Mouse (Mus musculus) G1E (cell line): ENCODE measurements around the gene Dscam. TPM values are rescaled to one million over a fixed set of nuclear protein-coding genes. Genes with fewer than 3 reads are reported as not detected.

Experiments used
- ATAC-seq: 2 replicates; pipeline ENCODE4 v1.8.0; 2016; ENCODE audit warnings: mild to moderate bottlenecking; ENCODE audit not compliant: insufficient number of reproducible peaks, poor library complexity, low FRiP score, severe bottlenecking; ENCODE audit errors: extremely low read depth
- DNase-seq: peaks from one replicate; pipeline ENCODE4 v3.0.0; 2012; ENCODE audit warnings: low spot score
- H3K27me3 ChIP-seq: 2 replicates; pipeline ENCODE4 v1.6.1; 2012; ENCODE audit warnings: mild to moderate bottlenecking, low read length, inconsistent platforms; ENCODE audit not compliant: insufficient read depth
- H3K36me3 ChIP-seq: replicated peaks from 2 replicates; pipeline ENCODE3; 2012; ENCODE audit warnings: mild to moderate bottlenecking, inconsistent platforms
- H3K4me1 ChIP-seq: 2 replicates; pipeline ENCODE4 v1.6.1; 2012; ENCODE audit warnings: low read depth, low read length, inconsistent platforms, mixed read lengths; ENCODE audit not compliant: insufficient read depth
- H3K4me3 ChIP-seq: 2 replicates; pipeline ENCODE4 v1.5.1; 2012; ENCODE audit warnings: low read depth, mild to moderate bottlenecking, inconsistent platforms, low read length, moderate library complexity, mixed read lengths
- H3K9me3 ChIP-seq: replicated peaks from 2 replicates; pipeline ENCODE4 v1.6.1; 2012; ENCODE audit warnings: inconsistent platforms
- CTCF ChIP-seq: IDR thresholded peaks from 2 replicates; pipeline ENCODE4 v1.5.1; 2012; ENCODE audit warnings: low read depth, low read length, inconsistent platforms, mixed read lengths
- GATA1 ChIP-seq: IDR thresholded peaks from 2 replicates; pipeline ENCODE4 v1.6.1; 2012; ENCODE audit warnings: borderline replicate concordance, low read length, inconsistent platforms, mixed read lengths
- GATA2 ChIP-seq: IDR thresholded peaks from 2 replicates; pipeline ENCODE4 v1.6.1; 2012; ENCODE audit warnings: low read depth, low read length, inconsistent platforms, borderline replicate concordance
- POLR2AphosphoS5 ChIP-seq: IDR thresholded peaks from 2 replicates; pipeline ENCODE4 v1.6.1; 2012; ENCODE audit warnings: low read depth, low read length, inconsistent platforms; ENCODE audit not compliant: insufficient replicate concordance
- TAL1 ChIP-seq: conservative IDR thresholded peaks from 2 replicates; pipeline ENCODE4 v1.6.1; 2012; ENCODE audit warnings: low read depth, low read length, inconsistent platforms, mixed read lengths
- polyA plus RNA-seq: library from polyadenylated mRNA; stranded (reverse); fragments of >175 nt; gene quantifications from 2 replicates; pipeline ENCODE4 v1.2.3, GENCODE M21; 2012
- total RNA-seq, 2 experiments: library from RNA; stranded (forward) in 1 of 2; stranded (reverse) in 1 of 2; fragments of 200-1000 nt in 1 of 2; fragments of >200 nt in 1 of 2; fragmentation: Nextera tagmentation in 1 of 2; gene quantifications; 2 replicates each; pipeline ENCODE4 v1.2.3; 2014 to 2017

Gene Dscam
- total and polyA plus RNA-seq, 3 experiments, result under 0.01 TPM; not detected in 2

DNA sequence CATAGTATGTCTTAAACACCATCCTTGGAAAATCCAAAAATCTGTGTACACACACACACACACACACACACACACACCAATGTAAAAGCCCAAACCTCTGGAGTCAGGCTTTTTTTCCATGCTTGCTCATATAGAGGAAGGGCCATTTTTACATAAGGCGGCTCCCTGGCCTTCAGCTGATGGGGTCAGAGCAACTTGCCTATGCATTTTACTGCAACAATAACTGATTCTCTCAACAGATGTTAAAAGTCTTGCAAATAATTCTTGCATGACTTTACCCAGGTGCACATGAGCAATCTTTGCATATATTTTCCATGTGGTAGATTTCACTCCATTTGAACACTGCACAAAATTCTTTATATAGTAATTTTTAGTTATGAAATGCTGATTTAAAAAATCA is 2.5 kb downstream of the Dscam start:
- H3K4me3 ChIP-seq, result no peak overlapping the region
- peaks cover 22% of the 10 kb centered on the region for H3K9me3 ChIP-seq
- H3K36me3 ChIP-seq, result no peaks in the 10 kb centered on the region
- TF ChIP-seq GATA1 (no peak), TAL1 (no peak), GATA2 (no peak), POLR2AphosphoS5 (no peak), CTCF (no peak)
- no peaks in the 10 kb centered on the region; the same call in 1 of the 2 replicates for H3K27me3 ChIP-seq
- ATAC-seq (no peak), DNase-seq (no peak)
- H3K4me1 ChIP-seq, result no peaks in the 10 kb centered on the region

DNA sequence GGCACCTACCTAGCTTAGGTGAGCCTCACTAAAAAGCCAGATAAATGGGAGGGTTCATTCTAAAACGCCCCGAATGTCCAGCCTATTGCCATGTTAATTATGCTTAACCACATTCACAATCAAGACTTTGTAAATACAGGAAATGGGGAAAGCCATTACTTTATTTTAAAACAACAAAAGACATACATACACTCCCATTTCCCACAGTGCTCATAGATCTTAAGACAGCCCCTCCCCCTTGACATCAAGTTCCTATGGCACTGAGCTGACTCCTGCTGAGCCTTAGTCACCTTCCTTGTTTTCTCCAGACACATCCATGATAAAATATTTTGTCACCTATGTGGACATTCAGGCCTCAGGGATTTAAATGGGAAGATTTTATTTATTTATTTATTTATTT is 4.4 kb downstream of the Dscam start:
- no peaks in the 10 kb centered on the region for H3K36me3 ChIP-seq
- H3K9me3 ChIP-seq, result peaks cover 18% of the 10 kb centered on the region
- H3K4me1 ChIP-seq, result no peaks in the 10 kb centered on the region
- no peak overlapping the region for H3K4me3 ChIP-seq
- no peaks in the 10 kb centered on the region; the same call in 1 of the 2 replicates for H3K27me3 ChIP-seq
- TF ChIP-seq CTCF, result no peak
- TF ChIP-seq TAL1, result no peak
- no peak for TF ChIP-seq GATA1
- TF ChIP-seq GATA2, result no peak
- no peak for TF ChIP-seq POLR2AphosphoS5
- DNase-seq (no peak), ATAC-seq (no peak)

GRCm38 (mm10) chr16:97165444-97166121 is 5.0 kb downstream of the Dscam start:
- Histone ChIP-seq H3K4me1 (no peaks in the 10 kb centered on the region), H3K9me3 (peaks cover 13% of the 10 kb centered on the region), H3K4me3 (no peak overlapping the region), H3K27me3 (no peaks in the 10 kb centered on the region; the same call in 1 of the 2 replicates), H3K36me3 (no peaks in the 10 kb centered on the region)
- DNase-seq, result no peak
- ATAC-seq, result no peak
- TF ChIP-seq GATA1 (no peak), GATA2 (no peak), CTCF (no peak)

- TF ChIP-seq CTCF (no peak), GATA1 (no peak), POLR2AphosphoS5 (no peak), TAL1 (no peak), GATA2 (no peak)
- Histone ChIP-seq H3K4me1 (no peaks in the 10 kb centered on the region), H3K4me3 (no peak overlapping the region), H3K27me3 (no peaks in the 10 kb centered on the region), H3K36me3 (no peaks in the 10 kb centered on the region), H3K9me3 (0 out of 2 replicates have a peak, but pooled peaks cover 2% of the 10 kb centered on the region)
- ATAC-seq (no peak), DNase-seq (no peak)
Observed at GRCm38 (mm10) chr16:97158279-97158678, 12.3 kb downstream of the Dscam start.

DNA sequence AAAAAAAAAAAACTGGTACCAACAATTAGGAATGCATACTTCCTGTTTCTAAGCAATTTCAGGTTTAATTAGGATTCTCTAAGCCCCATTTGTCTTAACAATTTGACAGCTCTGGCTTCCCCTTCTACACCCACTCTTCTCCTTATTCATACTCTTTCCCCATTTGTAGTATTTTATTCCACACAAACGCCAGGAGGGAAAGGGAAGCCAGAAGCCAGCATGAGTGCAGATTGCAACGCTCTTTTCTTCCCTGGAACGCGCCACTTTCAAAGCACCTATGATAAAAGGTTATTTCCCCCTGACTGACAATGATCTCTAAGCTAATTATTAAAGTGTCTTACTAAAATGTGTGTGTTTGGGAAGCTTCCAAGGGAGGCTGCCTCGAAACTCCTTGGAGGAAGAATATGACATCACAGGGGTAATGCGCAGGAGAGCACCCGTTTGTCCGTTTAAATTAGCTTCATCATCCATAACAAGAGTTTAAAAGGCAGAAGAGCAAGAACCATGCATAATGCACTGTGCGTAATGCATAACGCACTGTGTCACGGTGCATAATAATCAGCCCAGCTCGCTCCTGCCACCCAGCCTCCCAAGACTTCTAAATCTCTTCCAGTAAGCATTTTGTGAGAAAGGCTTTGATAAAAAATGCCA is 25.9 kb downstream of the Dscam start:
- DNase-seq (no peak), ATAC-seq (no peak)
- TF ChIP-seq TAL1, result no peak
- Histone ChIP-seq H3K9me3 (no peaks in the 10 kb centered on the region), H3K4me3 (no peak overlapping the region), H3K36me3 (no peaks in the 10 kb centered on the region), H3K27me3 (no peaks in the 10 kb centered on the region), H3K4me1 (no peaks in the 10 kb centered on the region)

GRCm38 (mm10) chr16:97141943-97142342 is 28.6 kb downstream of the Dscam start:
- Histone ChIP-seq H3K4me3 (no peak overlapping the region), H3K9me3 (no peaks in the 10 kb centered on the region), H3K4me1 (no peaks in the 10 kb centered on the region), H3K27me3 (no peaks in the 10 kb centered on the region), H3K36me3 (no peaks in the 10 kb centered on the region)
- DNase-seq (no peak), ATAC-seq (no peak)
- no peak for TF ChIP-seq CTCF
- no peak for TF ChIP-seq GATA1
